Mouse (Mus musculus): ENCODE data around the gene Boc. TPM values are rescaled to one million over a fixed set of nuclear protein-coding genes. Genes with fewer than 3 reads are reported as not detected.

Gene Boc
- polyA plus RNA-seq, 1 experiment: not detected

DNA sequence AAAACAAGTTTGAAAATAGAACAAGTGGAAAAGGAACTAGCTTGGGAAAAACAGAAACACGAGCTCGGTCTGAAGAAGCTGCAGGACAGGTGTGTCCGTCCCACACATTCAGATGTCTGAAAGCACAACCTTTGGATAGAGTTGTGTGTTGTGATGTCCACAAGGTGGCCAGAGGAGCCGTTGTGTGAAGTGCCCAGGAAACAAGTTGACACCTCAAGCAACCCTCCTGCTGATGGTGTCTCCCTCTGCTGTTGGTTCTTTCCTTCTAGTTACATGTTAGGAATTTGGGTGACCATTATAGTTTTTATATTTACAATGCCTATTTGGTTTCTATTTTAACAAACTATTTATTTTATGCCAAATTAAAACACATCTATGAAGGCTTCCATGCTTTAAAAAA, 123.2 kb downstream of the Boc start:
- H3K36me3 ChIP-seq (replicated peaks; ENCODE audit: low read length): no peaks in the 10 kb centered on the region
- H3K27me3 ChIP-seq (replicated peaks): no peaks in the 10 kb centered on the region
- no peak for TF ChIP-seq FLI1 (IDR thresholded peaks at IDR 0.05; ENCODE audit: low read length)
- TF ChIP-seq GATA1 (IDR thresholded peaks at IDR 0.05; ENCODE audit: borderline replicate concordance, low read length): no peak
- no peak overlapping the region for H3K4me3 ChIP-seq (replicated peaks)
- no peaks in the 10 kb centered on the region for H3K4me1 ChIP-seq
- no peaks in the 10 kb centered on the region for H3K9me3 ChIP-seq

Other genes with a start within 250 kb of the Boc start
- gene Sidt1, start 225.7 kb downstream of the Boc start, polyA plus RNA-seq (2012; ENCODE audit: insufficient read depth, low replicate concordance): not detected in 2 replicates
- 2.9 TPM in 1 of 2 replicates, not detected in the other for gene Spice1, start 211.8 kb downstream of the Boc start, polyA plus RNA-seq (2012; ENCODE audit: insufficient read depth, low replicate concordance)
- gene Cfap44, start 164.1 kb downstream of the Boc start, polyA plus RNA-seq (2012; ENCODE audit: insufficient read depth, low replicate concordance): not detected in 2 replicates
- gene Nepro, start 165.4 kb upstream of the Boc start, polyA plus RNA-seq (2012; ENCODE audit: insufficient read depth, low replicate concordance): 0.81 and 1.7 TPM in 2 replicates
- 12.5 and 22.7 TPM in 2 replicates for gene Gtpbp8, start 187.5 kb upstream of the Boc start, polyA plus RNA-seq (2012; ENCODE audit: insufficient read depth, low replicate concordance)
- 4.1 TPM in 1 of 2 replicates, not detected in the other for gene Cd200r1, start 206.8 kb upstream of the Boc start, polyA plus RNA-seq (2012; ENCODE audit: insufficient read depth, low replicate concordance)